Mouse (Mus musculus) R1 (cell line): ENCODE measurements at regions not wholly inside any gene's neighbourhood (a gene's known extent, or its start where the extent isn't known, plus 50 kb on each side); places are given as distances from the start of the nearest gene placed in this dataset.

Experiments used
- DNase-seq: peaks from one replicate; pipeline ENCODE4 v3.0.0-alpha.2; 2018; ENCODE audit warnings: low read depth, low spot score

- DNase-seq = peak; percentile 17
Observed at GRCm38 (mm10) chr5:106392213-106392612, 65.8 kb downstream of the Barhl2 start.

DNA sequence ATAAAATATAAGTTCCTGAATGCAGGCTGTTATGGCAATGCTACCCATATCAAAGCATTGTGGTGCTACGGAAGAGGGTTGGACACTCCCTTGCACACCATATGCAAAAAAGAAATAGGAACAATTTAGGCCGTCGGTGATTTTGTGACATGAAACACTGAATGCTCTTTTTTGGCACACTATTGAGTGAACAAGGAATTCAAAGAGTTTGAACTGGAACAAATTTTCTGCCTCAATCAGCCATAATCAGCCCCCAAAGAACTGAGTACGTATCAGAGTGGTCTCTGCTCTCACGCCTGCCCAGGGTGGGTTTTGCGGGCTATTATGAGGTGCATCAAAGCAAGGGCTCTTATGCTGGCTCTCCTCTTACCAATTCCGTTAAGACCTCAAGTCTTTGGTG lies 71.3 kb downstream of the Barhl2 start:
- DNase-seq = no peak

DNA sequence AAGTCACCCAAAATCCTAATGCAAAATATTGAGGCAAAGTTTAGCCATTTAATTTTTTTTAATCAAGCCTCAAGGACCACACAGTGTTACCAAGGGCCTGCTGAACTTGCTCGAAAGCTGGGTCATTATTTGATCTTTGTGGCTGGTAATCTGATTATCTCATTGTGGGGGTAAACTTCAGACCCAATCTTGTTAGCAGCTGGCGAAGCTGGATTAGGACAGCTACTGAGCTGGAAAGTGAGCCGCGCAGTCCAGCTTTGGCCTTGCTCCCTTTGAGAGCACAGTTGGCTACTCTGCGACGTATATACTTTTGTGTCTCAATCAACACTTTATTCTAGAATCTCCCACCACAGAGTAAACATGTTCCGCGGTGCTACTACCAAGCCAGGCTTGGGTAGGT lies 72.1 kb downstream of the Barhl2 start:
- no peak for DNase-seq

DNA sequence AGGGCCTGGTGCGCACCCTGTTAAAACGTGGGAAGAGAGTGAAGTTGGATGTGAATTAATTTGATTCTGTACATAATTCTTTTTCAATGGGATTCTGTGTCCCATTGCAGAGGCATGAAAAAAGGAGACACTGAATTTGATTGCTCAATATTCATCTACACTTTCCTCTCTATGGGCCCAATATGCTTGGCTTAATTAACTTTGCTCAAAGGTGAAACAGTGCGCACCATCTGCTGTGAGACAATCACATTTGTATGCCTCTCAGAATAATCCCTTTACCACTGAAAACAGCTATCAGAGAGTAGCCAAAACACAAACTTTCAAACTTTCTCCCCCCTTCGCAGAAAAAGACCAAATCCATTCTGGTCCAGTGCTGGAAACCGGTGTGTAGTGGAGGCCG lies 72.7 kb downstream of the Barhl2 start:
- no peak for DNase-seq

DNA sequence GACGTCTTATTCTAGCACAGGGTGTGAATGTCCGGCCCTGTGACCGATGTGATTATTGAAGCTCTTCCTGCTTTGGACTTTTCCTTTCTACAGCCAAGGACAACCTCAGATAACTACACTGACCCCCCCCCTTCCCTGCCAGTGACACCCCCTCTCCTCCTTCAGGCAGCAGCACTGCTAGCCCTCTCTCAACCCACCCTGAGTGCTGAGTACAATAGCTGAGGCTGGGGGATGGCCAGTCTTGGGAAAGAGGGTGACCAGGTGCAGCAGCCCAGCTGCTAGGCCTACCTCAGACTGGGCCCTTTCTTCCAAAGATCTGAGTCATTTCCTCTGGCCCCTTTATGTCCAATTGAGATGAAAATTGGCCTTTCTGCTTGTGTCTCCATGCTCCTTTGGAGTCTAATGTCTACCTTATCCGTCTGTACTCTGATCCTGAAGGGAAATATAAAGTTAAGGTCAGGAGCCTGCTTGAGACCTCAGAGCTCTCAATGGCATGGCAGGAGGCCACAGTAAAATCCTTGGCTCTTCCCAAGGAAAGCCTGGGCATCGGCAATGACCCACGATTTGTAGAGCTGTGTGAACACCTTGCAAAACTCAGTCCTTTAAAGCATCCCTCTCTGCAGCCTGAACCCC lies 73.7 kb downstream of the Barhl2 start:
- DNase-seq = no peak

- DNase-seq = peak; percentile 38
Observed at GRCm38 (mm10) chr5:106381919-106382318, 76.0 kb downstream of the Barhl2 start.

GRCm38 (mm10) chr5:106380631-106381285 lies 77.2 kb downstream of the Barhl2 start:
- peak; percentile 79 for DNase-seq

DNA sequence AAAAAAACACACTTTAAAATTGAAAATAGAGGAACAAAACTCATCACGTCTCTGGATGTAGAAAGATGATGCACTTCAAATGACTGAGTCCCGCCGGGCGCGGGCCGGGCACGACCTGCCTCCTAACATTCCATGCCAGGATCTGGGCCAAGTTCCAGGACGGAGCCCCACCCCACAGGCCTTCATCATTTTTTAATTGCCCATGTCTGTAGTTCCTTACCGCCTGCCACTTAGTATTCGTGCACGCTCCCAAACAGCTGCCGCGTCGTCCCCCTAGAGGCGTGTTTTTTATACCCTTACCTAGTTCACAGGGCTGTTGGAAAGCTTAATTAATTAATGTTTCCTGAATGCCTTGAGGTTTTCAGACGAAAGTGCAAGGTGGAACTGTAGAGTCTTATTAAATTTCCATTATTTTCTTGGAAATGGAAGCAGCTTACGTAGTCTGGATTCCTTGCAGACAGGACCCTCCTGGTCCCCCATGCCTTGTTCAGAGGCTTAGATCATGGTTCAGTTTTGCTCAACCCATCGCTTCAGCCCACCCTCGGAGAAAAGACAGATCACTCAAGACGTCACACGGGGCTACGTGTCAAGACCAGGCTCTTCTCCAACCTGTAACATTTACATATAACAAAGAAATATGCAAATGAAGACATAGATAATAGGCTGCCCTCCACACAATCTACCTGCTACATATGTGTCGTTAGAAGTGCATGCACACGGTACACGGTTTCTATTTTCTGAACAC lies 81.0 kb downstream of the Barhl2 start:
- DNase-seq = no peak

DNA sequence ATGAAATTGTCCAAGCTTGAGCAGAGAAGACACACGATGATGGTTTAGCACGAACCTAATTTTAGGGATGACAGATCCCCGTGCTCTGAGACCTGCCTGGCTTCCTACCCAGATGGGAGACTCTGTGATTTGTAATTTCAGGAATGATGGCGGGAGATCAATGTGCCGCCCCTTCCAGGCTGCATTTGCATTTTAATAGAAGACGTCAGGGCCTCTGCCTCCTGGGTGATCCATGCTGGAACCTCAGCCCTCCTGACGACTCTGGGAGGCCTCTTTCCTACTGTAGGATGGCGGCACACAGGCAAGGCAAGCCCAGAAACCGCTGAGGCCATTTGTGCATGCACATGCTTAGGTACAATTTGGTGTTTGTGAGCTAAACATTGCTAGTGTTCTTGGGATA lies 90.1 kb downstream of the Barhl2 start:
- DNase-seq = peak; percentile 47

- DNase-seq = peak; percentile 52
Observed at GRCm38 (mm10) chr5:106367312-106367711, 90.7 kb downstream of the Barhl2 start.

DNA sequence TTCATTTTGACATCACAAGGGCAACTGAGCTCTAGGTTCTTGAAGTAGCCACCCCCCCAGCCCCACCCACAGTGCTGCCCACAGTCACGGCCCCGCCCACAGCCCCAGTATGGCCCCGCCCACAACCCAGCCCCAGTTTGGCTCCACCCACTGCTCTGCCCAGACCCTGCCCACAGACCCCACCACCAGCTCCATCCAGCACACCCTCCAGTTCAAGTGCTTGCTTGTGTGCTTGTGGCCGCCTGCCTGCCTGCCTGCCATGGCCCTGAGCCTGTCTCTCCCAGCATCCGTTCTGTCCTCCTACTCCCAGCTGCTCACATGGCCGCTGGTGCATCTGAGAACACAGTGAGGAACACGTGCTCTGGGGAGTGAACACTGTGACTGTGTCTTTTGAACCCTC lies 92.0 kb downstream of the Barhl2 start:
- DNase-seq = peak; percentile 14

DNA sequence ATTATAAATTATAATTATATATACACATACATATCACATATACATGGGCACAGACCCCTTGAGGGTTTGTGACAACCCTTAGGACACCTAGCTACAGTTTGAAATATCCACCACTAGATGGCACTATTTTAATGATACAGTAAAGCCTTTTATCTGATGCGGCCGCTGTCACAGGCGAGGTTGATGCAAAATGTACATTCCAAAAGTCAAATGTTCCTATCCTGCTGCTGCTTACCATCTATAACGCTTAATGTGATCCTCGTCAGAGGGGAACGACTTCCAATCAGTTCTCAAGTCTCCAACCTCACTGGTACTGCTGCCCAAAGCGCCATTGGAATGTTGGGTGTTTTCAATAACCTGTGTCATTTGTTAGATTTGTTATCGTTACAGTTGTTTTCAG lies 92.9 kb downstream of the Barhl2 start:
- peak; percentile 44 for DNase-seq

DNA sequence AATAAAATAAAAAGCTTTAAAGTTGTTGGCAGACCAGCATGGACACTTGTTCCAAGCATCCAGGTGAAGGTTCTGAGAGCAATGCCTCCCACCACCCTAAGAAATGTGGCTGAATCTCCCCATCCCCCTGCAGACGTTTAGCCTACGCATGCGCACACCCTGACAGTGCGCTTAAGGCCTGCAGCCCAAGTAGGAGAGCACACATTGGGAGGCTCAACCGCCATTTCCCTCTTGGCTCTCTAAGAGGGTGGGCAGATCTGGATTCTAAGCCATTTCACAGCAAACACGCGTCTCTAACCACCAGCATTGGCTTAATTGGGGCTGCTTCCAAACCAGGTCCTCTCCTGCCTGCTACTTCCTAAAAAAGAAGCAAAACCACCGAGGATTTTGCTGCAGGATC lies 106.6 kb downstream of the Barhl2 start:
- DNase-seq = no peak

- no peak for DNase-seq
Observed at GRCm38 (mm10) chr5:106349851-106350515, 108.0 kb downstream of the Barhl2 start.

GRCm38 (mm10) chr5:106344308-106344707 lies 113.7 kb downstream of the Barhl2 start:
- DNase-seq = peak; percentile 29

GRCm38 (mm10) chr5:106343601-106344000 lies 114.4 kb downstream of the Barhl2 start:
- DNase-seq = no peak

- DNase-seq = no peak
Observed at GRCm38 (mm10) chr5:106341361-106341760, 116.6 kb downstream of the Barhl2 start.

DNA sequence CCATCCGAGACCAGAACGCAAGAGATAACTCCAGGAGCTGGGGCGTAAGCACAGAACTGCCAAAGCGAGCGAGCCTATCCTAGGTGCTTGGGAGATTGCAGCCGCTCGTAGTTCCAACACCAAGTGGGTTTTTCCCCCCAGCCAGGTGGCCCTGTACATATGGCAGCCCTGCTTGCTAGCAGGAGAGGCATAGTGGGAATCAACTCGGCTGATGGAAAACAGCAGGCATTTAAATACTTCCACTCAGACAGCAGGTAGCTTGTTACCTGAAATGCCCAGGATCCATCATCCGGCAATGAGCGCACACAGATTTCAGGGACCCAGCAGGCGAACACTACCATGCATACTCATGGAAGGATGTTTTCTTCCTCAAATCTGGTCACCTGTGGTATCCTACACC lies 122.3 kb downstream of the Barhl2 start:
- DNase-seq = no peak

- DNase-seq = no peak
Observed at GRCm38 (mm10) chr5:106327592-106328150, 130.3 kb downstream of the Barhl2 start.

DNA sequence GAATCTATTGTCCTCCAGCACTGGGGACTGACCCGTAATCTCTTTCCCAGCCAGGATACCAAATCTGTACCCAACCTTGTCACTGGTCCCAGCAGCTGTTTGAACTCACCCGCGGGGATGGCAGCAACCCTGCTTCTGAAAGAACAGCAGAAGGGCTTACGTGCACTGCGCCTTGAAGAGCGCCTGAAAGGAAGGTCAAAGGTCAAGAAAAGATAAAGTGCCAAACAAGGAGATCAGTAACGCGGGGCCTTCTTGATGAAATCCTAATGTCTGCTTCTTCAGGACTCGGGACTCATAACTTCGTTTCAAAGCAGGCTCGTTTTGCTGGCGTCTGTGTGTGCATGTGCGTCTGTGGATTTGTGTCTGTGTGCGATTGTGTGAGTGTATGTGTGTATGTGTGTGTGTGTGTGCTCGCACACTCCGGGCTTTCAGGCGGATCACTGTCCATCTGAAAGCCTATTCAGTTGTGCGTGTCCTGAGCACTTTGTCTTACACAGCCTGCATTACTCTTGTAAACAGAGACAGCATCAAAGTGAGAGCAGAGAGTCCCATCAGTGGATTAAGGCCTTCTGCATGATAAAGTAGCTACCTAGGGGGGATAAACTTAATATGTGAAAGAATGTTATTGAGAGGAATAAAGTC lies 135.3 kb downstream of the Barhl2 start:
- DNase-seq = peak; percentile 33

GRCm38 (mm10) chr5:106321426-106321825 lies 136.5 kb downstream of the Barhl2 start:
- no peak for DNase-seq
